Mouse (Mus musculus) CH12.LX (cell line): ENCODE measurements at regions not wholly inside any gene's neighbourhood (a gene's known extent, or its start where the extent isn't known, plus 50 kb on each side); places are given as distances from the start of the nearest gene placed in this dataset.
A peak's percentile ranks its signal among the peaks of the same experiment; 100 is the strongest.

ENCODE experiments used
- DNase-seq: peaks from one replicate; pipeline ENCODE4 v3.0.0-alpha.2; 2013; ENCODE audit errors: extremely low read depth
- H3K27ac ChIP-seq: 2 replicates; pipeline ENCODE4 v1.5.1; 2012; ENCODE audit warnings: low read depth, mild to moderate bottlenecking, control low read depth, moderate library complexity; ENCODE audit not compliant: insufficient read depth
- H3K27me3 ChIP-seq: replicated peaks from 2 replicates; pipeline ENCODE3; 2012; ENCODE audit warnings: inconsistent platforms
- H3K36me3 ChIP-seq, 2 experiments: replicated peaks in 1 of 2; 2 replicates each; pipeline versions ENCODE3 to v1.6.1; 2012; ENCODE audit warnings: inconsistent platforms in 1 of 2, low read length in 1 of 2, mild to moderate bottlenecking in 1 of 2, mixed read lengths in 1 of 2, moderate library complexity in 1 of 2; ENCODE audit not compliant: control insufficient read depth in 1 of 2, insufficient read depth in 1 of 2
- H3K4me1 ChIP-seq, 2 experiments: 2 replicates each; pipeline ENCODE4 v1.6.1; 2012; ENCODE audit warnings: inconsistent platforms in 1 of 2, moderate library complexity in 1 of 2; ENCODE audit not compliant: insufficient read depth in 2 of 2, control insufficient read depth in 1 of 2
- H3K4me2 ChIP-seq: 2 replicates; pipeline ENCODE4 v1.6.1; 2012; ENCODE audit warnings: low read depth, mild to moderate bottlenecking, control low read depth; ENCODE audit not compliant: poor library complexity, insufficient read depth, severe bottlenecking
- H3K4me3 ChIP-seq, 3 experiments: fragments of 150-350 bp in 1 of 3; sonication (generic) in 1 of 3; replicated peaks in 1 of 3; 2 replicates each; pipeline versions ENCODE3 to v1.5.1; 2011 to 2012; ENCODE audit warnings: low read depth in 2 of 3, low read length in 2 of 3, mild to moderate bottlenecking in 2 of 3, moderate library complexity in 2 of 3, control low read depth in 1 of 3, improper control_type of control experiment in 1 of 3, inconsistent platforms in 1 of 3, mixed read lengths in 1 of 3; ENCODE audit not compliant: poor library complexity in 1 of 3
- H3K79me2 ChIP-seq: replicated peaks from 2 replicates; pipeline ENCODE4 v1.6.1; 2012; ENCODE audit warnings: mild to moderate bottlenecking, moderate library complexity; ENCODE audit not compliant: control insufficient read depth, poor library complexity, insufficient read depth, severe bottlenecking; ENCODE audit errors: extremely low read depth
- H3K9ac ChIP-seq: 2 replicates; pipeline ENCODE4 v1.6.1; 2012; ENCODE audit warnings: low read depth, mild to moderate bottlenecking, control low read depth, moderate library complexity; ENCODE audit not compliant: insufficient read depth
- H3K9me3 ChIP-seq: replicated peaks from 2 replicates; pipeline ENCODE3; 2012; ENCODE audit warnings: low read length, inconsistent platforms, mixed read lengths
- BHLHE40 ChIP-seq: IDR thresholded peaks from 2 replicates; pipeline ENCODE4 v1.6.1; 2011; ENCODE audit warnings: mild to moderate bottlenecking, low read depth, low read length, improper control_type of control experiment
- E2F4 ChIP-seq: IDR thresholded peaks from 2 replicates; pipeline ENCODE4 v1.6.1; 2011; ENCODE audit warnings: low read depth, low read length, improper control_type of control experiment; ENCODE audit not compliant: insufficient replicate concordance
- ELF1 ChIP-seq: IDR thresholded peaks from 2 replicates; pipeline ENCODE4 v1.6.1; 2014; ENCODE audit warnings: low read depth, mild to moderate bottlenecking, inconsistent platforms, low read length, improper control_type of control experiment
- EP300 ChIP-seq: IDR thresholded peaks from 2 replicates; pipeline ENCODE4 v1.6.1; 2011; ENCODE audit warnings: low read length, improper control_type of control experiment
- ETS1 ChIP-seq: conservative IDR thresholded peaks from 2 replicates; pipeline ENCODE4 v1.6.1; 2012; ENCODE audit warnings: low read depth, mild to moderate bottlenecking, inconsistent platforms, low read length, improper control_type of control experiment, moderate library complexity
- GABPA ChIP-seq: IDR thresholded peaks from 2 replicates; pipeline ENCODE4 v1.6.1; 2012; ENCODE audit warnings: low read depth, low read length, improper control_type of control experiment, inconsistent platforms; ENCODE audit not compliant: insufficient replicate concordance
- IRF4 ChIP-seq: IDR thresholded peaks from 2 replicates; pipeline ENCODE4 v1.6.1; 2014; ENCODE audit warnings: low read depth, mild to moderate bottlenecking, inconsistent platforms, low read length, improper control_type of control experiment
- JUN ChIP-seq: IDR thresholded peaks from 2 replicates; pipeline ENCODE4 v1.6.1; 2011; ENCODE audit warnings: low read depth, mild to moderate bottlenecking, low read length, improper control_type of control experiment, moderate library complexity; ENCODE audit not compliant: insufficient read depth
- JUND ChIP-seq: conservative IDR thresholded peaks from 2 replicates; pipeline ENCODE4 v1.6.1; 2011; ENCODE audit warnings: low read depth, low read length, improper control_type of control experiment
- KAT2A ChIP-seq: IDR thresholded peaks from 2 replicates; pipeline ENCODE4 v1.6.1; 2012; ENCODE audit warnings: low read length, improper control_type of control experiment, inconsistent platforms; ENCODE audit not compliant: insufficient replicate concordance
- MAZ ChIP-seq: IDR thresholded peaks from 2 replicates; pipeline ENCODE4 v1.6.1; 2012; ENCODE audit warnings: low read depth, mild to moderate bottlenecking, inconsistent platforms, low read length, improper control_type of control experiment, moderate library complexity
- MXI1 ChIP-seq: IDR thresholded peaks from 2 replicates; pipeline ENCODE4 v1.6.1; 2011; ENCODE audit warnings: mild to moderate bottlenecking, low read depth, low read length, improper control_type of control experiment
- NELFE ChIP-seq: IDR thresholded peaks from 2 replicates; pipeline ENCODE4 v1.6.1; 2011; ENCODE audit warnings: low read depth, low read length, improper control_type of control experiment
- POLR2AphosphoS2 ChIP-seq: IDR thresholded peaks from 2 replicates; pipeline ENCODE4 v1.6.1; 2011; ENCODE audit warnings: low read depth, low read length, improper control_type of control experiment
- SIN3A ChIP-seq: IDR thresholded peaks from 2 replicates; pipeline ENCODE4 v1.6.1; 2012; ENCODE audit warnings: low read length, improper control_type of control experiment, inconsistent platforms
- SMC3 ChIP-seq: IDR thresholded peaks from 2 replicates; pipeline ENCODE4 v1.6.1; 2011; ENCODE audit warnings: low read depth, low read length, improper control_type of control experiment
- TBP ChIP-seq: conservative IDR thresholded peaks from 2 replicates; pipeline ENCODE4 v1.6.1; 2011; ENCODE audit warnings: low read depth, low read length, improper control_type of control experiment
- TCF12 ChIP-seq: IDR thresholded peaks from 2 replicates; pipeline ENCODE4 v1.6.1; 2014; ENCODE audit warnings: low read depth, mild to moderate bottlenecking, inconsistent platforms, low read length, improper control_type of control experiment
- USF1 ChIP-seq: IDR thresholded peaks from 2 replicates; pipeline ENCODE4 v1.6.1; 2014; ENCODE audit warnings: low read depth, mild to moderate bottlenecking, inconsistent platforms, low read length, improper control_type of control experiment
- ZC3H11A ChIP-seq: IDR thresholded peaks from 2 replicates; pipeline ENCODE4 v1.6.1; 2012; ENCODE audit warnings: low read depth, mild to moderate bottlenecking, inconsistent platforms, low read length, improper control_type of control experiment
- dilution Hi-C: fragments of 300-500 bp; cut with MboI; formaldehyde crosslinking; loops from 2 replicates; pipeline ENCODE4 v1.14.3; 2020; ENCODE audit warnings: low sequenced_read_pairs; ENCODE audit not compliant: extremely low pct_unique_long_range_greater_than_20kb, extremely low pct_ligation_motif_present
- in situ Hi-C: fragments of 300-500 bp; cut with MboI; formaldehyde crosslinking; loops from 3 replicates; pipeline ENCODE4 v1.14.3; 2019; ENCODE audit warnings: low sequenced_read_pairs, low pct_ligation_motif_present, low pct_unique_long_range_greater_than_20kb, mixed read lengths

DNA sequence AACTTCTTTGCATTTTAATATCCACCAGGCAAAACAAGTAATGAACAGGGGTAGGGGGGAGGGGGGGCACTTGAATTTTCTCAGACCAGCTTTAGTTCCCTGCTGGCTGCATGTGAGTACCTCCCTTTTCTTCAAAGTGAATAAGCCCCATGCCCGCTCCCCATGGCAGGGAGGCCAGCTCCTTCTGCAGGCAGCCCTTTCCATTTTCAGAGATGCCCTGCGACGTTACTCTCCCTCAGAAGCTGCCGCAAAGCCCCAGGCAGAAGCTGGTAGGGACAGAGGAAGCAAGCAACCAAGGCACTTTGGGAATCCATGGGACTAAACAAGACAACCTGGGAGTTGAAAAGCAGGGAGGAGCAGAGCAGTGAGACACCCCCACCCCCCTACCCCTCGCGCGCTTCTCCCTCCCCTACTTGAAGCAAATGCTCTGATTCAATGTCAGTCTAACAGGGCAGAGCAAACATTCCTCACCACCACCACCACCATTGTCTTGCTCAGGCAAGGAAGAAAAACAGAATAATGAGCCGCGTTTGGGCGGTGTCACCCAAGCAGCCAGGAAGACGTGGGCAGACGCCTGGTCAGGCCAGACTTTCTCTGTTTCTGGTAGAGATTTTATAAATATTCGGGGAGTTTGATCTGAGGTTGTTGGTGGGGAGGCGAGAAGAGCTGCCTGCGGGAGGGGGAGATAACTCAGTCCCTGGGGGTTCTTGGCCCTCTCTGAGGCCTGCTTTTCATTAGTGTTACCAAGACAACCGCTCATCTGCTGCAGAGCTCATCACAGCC is 187.7 kb downstream of the Zfp36l1 start:
- Histone ChIP-seq H3K4me2 (no peak overlapping the region), H3K27ac (no peak overlapping the region), H3K9me3 (peaks cover 3% of the 10 kb centered on the region), H3K27me3 (no peaks in the 10 kb centered on the region), H3K9ac (no peak overlapping the region), H3K4me1 (peaks cover 12 to 51% of the 10 kb centered on the region in 2 experiments), H3K36me3 (no peaks in the 10 kb centered on the region), H3K4me3 (no peak overlapping the region), H3K79me2 (no peaks in the 10 kb centered on the region)
- in situ Hi-C loops: no loop called here
- peak; percentile 28 for DNase-seq
- TF ChIP-seq NELFE: no peak
- no peak for TF ChIP-seq IRF4
- no peak for TF ChIP-seq E2F4
- dilution Hi-C loops: no loop called here

- DNase-seq: no peak
- in situ Hi-C loops (no loop called here), dilution Hi-C loops (no loop called here)
- peaks cover 9 to 44% of the 10 kb centered on the region in 2 experiments for H3K4me1 ChIP-seq
- H3K27ac ChIP-seq: no peak overlapping the region
- no peak overlapping the region for H3K4me2 ChIP-seq
- no peaks in the 10 kb centered on the region for H3K36me3 ChIP-seq
- no peaks in the 10 kb centered on the region for H3K79me2 ChIP-seq
- H3K9me3 ChIP-seq: peaks cover 6% of the 10 kb centered on the region
- H3K9ac ChIP-seq: no peak overlapping the region
- no peak for TF ChIP-seq KAT2A
- TF ChIP-seq TBP: no peak
- no peak for TF ChIP-seq JUN
- TF ChIP-seq MXI1: no peak
- no peak for TF ChIP-seq TCF12
- TF ChIP-seq SMC3: no peak
- TF ChIP-seq USF1: no peak
- TF ChIP-seq POLR2AphosphoS2: no peak
- no peak for TF ChIP-seq SIN3A
- TF ChIP-seq ELF1: no peak
- TF ChIP-seq ETS1: no peak
- no peak for TF ChIP-seq EP300
- TF ChIP-seq MAZ: no peak
- TF ChIP-seq BHLHE40: no peak
- TF ChIP-seq JUND: no peak
- no peak for TF ChIP-seq GABPA
- no peak for TF ChIP-seq ZC3H11A
- no peak for TF ChIP-seq NELFE
- no peak overlapping the region for H3K4me3 ChIP-seq
- no peaks in the 10 kb centered on the region for H3K27me3 ChIP-seq
Observed at GRCm38 (mm10) chr12:79923811-79924210, 189.0 kb downstream of the Zfp36l1 start.
